Mouse (Mus musculus) midbrain, postnatal 0 days (tissue): ENCODE data around the gene Slc25a44. TPM values are rescaled to one million over a fixed set of nuclear protein-coding genes. Genes with fewer than 3 reads are reported as not detected.

Experiments used
- ATAC-seq: fragments of 200-750 bp; cut with Nextera tagmentation; 2 replicates; pipeline ENCODE4 v1.8.0; 2017; ENCODE audit warnings: moderate number of reproducible peaks, mild to moderate bottlenecking, moderate TSS enrichment, moderate library complexity; ENCODE audit not compliant: low FRiP score
- DNase-seq: peaks from one replicate; pipeline ENCODE4 v3.0.0-alpha.2; 2015; ENCODE audit warnings: low spot score
- H3K27ac ChIP-seq: fragments of 300-500 bp; sonication (generic); 2 replicates; pipeline ENCODE4 v1.5.1; 2014; ENCODE audit warnings: low read depth, mild to moderate bottlenecking, low read length, mixed read lengths
- H3K27me3 ChIP-seq: fragments of 300-500 bp; sonication (generic); 2 replicates; pipeline ENCODE4 v1.6.1; 2014; ENCODE audit warnings: low read length, control low read depth, mixed read lengths; ENCODE audit not compliant: insufficient read depth
- H3K36me3 ChIP-seq: fragments of 300-500 bp; sonication (generic); 2 replicates; pipeline ENCODE4 v1.6.1; 2014; ENCODE audit warnings: low read length, control low read depth, mixed read lengths; ENCODE audit not compliant: insufficient read depth
- H3K4me1 ChIP-seq: fragments of 300-500 bp; sonication (generic); 2 replicates; pipeline ENCODE4 v1.6.1; 2014; ENCODE audit warnings: mild to moderate bottlenecking, control low read depth, antibody characterized with exemption, low read length, mixed read lengths; ENCODE audit not compliant: insufficient read depth
- H3K4me2 ChIP-seq: fragments of 300-500 bp; sonication (generic); 2 replicates; pipeline ENCODE4 v1.6.1; 2014; ENCODE audit warnings: low read depth, mild to moderate bottlenecking, low read length, mixed read lengths; ENCODE audit not compliant: poor library complexity, severe bottlenecking
- H3K4me3 ChIP-seq: fragments of 300-500 bp; sonication (generic); 2 replicates; pipeline ENCODE4 v1.5.1; 2014; ENCODE audit warnings: low read depth, mild to moderate bottlenecking, low read length, moderate library complexity
- H3K9ac ChIP-seq: fragments of 300-500 bp; sonication (generic); replicated peaks from 2 replicates; pipeline ENCODE4 v1.6.1; 2014; ENCODE audit warnings: mild to moderate bottlenecking, low read length, moderate library complexity, mixed read lengths; ENCODE audit not compliant: poor library complexity, severe bottlenecking
- H3K9me3 ChIP-seq: fragments of 300-500 bp; sonication (generic); 2 replicates; pipeline ENCODE4 v1.6.1; 2016; ENCODE audit warnings: low read length, control low read depth
- CTCF ChIP-seq: IDR thresholded peaks from 2 replicates; pipeline ENCODE4 v1.5.1; 2016; ENCODE audit warnings: antibody characterized with exemption, mild to moderate bottlenecking
- WGBS: fragments of 180-500 bp; shearing (Covaris S2); extraction: QIAGEN DNeasy Blood & Tissue Kit; methylation state at CpG from one replicate; pipeline ENCODE4 v1.1.7; 2014; 5-methylcytosine and 5-hydroxymethylcytosine counted together
- polyA plus RNA-seq: library from polyadenylated mRNA; unstranded; fragments of >200 nt; fragmentation: Nextera tagmentation; extraction: Ambion mirVana; gene quantifications from 2 replicates; pipeline ENCODE4 v1.2.1, GENCODE M21; 2015
- total RNA-seq: library from RNA; depleted of rRNA; stranded (reverse); fragments of >200 nt; gene quantifications from 2 replicates; pipeline ENCODE4 v1.2.3, GENCODE M21; 2014

The Slc25a44 gene
- total and polyA plus RNA-seq, 2 experiments from 2014 or later = 35.9 to 63.8 TPM

DNA sequence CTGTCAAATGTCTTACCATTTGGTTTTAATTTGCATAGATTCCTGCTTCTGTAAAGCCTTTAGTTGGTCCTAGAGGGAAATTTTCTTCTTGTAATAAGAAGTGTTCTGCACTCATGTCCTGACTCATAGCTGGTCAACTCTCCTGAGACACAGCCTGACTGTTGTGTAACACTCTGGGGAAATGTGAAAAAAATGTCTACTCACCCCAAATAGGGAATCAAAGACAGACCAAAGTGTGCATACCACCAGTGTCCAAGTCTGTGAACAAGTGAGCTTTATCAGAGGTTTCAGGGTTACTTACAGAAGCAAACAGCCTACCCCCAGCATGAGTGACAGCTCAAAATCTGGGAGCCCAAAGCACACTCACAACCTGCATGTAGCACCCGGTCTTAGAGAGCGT, 40.2 kb upstream of the Slc25a44 start:
- H3K4me3 ChIP-seq = no peak overlapping the region
- H3K4me2 ChIP-seq = no peak overlapping the region
- H3K9ac ChIP-seq = no peak overlapping the region
- no peak for ATAC-seq
- H3K27ac ChIP-seq = no peak overlapping the region
- H3K36me3 ChIP-seq = no peaks in the 10 kb centered on the region
- no peaks in the 10 kb centered on the region for H3K9me3 ChIP-seq
- WGBS = 89% methylated on average over 2 of the region's 2 CpGs
- H3K27me3 ChIP-seq = no peaks in the 10 kb centered on the region
- DNase-seq = no peak
- TF ChIP-seq CTCF = no peak
- H3K4me1 ChIP-seq = no peaks in the 10 kb centered on the region

- ATAC-seq (no peak), DNase-seq (no peak)
- Histone ChIP-seq H3K36me3 (no peaks in the 10 kb centered on the region), H3K27me3 (no peaks in the 10 kb centered on the region), H3K9ac (no peak overlapping the region), H3K4me1 (no peaks in the 10 kb centered on the region), H3K4me2 (no peak overlapping the region), H3K9me3 (no peaks in the 10 kb centered on the region), H3K4me3 (no peak overlapping the region), H3K27ac (no peak overlapping the region)
- no peak for TF ChIP-seq CTCF
- WGBS = 50% methylated on average over 3 of the region's 3 CpGs
Observed at GRCm38 (mm10) chr3:88464425-88464824, 39.5 kb upstream of the Slc25a44 start.

DNA sequence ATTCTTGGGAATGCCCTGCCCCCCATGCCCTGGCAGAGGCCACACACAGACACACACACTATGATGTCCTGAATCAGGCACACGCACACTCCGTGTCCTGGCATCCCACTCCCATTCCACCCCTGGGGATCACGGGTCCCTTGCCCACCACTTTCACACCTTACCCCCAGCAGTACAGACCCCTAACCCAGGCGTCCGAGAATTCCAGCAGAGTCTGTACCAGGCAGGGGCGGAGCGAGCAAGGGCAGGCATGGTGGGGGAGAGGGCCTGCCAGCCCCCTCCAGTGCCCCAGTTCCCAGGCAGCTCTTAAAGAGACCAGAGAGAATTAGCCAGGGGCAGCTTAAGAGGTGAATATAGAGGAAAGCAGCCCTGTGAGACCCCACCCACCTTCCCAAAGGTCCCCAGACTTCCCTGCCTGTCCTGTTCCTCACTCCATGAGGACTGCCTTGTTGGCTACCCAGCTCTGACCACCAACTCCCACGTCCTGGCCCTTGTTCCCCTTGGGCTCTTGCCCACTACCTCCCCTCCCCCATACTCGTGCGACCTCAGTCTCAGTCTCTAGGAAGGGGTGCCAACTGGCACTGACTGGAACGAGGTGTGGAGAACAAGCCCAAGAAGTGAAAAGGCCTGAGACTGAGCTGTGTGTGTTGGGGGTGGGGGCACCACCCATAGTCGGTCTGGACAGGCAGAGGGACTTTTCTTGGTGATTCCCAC, 36.2 kb upstream of the Slc25a44 start, which contains the start of gene Sema4a:
TSS of gene Sema4a (minus strand) at position 200 of the 714 bp plus-strand sequence.
- no peak within 1 kb of the TSS for H3K9ac ChIP-seq
- ATAC-seq = peak; percentile 38
- no peaks in the 10 kb centered on the region for H3K27me3 ChIP-seq
- no peak within 1 kb of the TSS for H3K4me3 ChIP-seq
- DNase-seq = peak; percentile 76
- WGBS = 39% methylated on average over 12 of the region's 12 CpGs
- no peak within 1 kb of the TSS for H3K4me2 ChIP-seq
- H3K36me3 ChIP-seq = no peaks in the 10 kb centered on the region
- TF ChIP-seq CTCF = no peak
- no peaks in the 10 kb centered on the region for H3K9me3 ChIP-seq
- peaks cover 12% of the 10 kb centered on the region for H3K4me1 ChIP-seq
- peak within 1 kb of the TSS; percentile 51 for H3K27ac ChIP-seq

DNA sequence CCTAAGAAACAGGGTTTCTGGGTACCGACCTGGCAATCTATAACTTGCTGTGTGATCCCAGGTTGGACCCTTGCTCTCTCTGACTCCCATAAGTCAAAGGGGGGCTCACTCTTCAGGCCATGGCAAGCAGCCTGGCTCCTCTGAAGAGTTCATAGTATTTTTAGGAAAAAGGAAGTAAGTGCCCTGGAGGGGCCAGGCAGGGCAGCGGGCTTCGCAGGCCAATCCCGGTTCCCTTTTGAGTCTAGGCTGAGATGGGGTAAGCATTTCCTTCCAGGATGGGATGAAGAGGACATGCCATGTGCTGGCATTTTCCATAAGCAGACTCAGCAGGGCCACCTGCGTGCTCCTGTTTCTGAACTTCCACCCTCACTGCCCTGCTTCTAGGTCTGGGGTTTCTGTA, 35.1 kb upstream of the Slc25a44 start:
- H3K4me3 ChIP-seq = no peak overlapping the region
- ATAC-seq = no peak
- H3K4me2 ChIP-seq = no peak overlapping the region
- WGBS = 81% methylated on average over 5 of the region's 5 CpGs
- no peaks in the 10 kb centered on the region for H3K27me3 ChIP-seq
- TF ChIP-seq CTCF = no peak
- no peak for DNase-seq
- H3K9ac ChIP-seq = no peak overlapping the region
- peak overlapping the region; percentile 13; the same call in 1 of the 2 replicates for H3K27ac ChIP-seq
- H3K36me3 ChIP-seq = no peaks in the 10 kb centered on the region
- peaks cover 12% of the 10 kb centered on the region for H3K4me1 ChIP-seq
- H3K9me3 ChIP-seq = no peaks in the 10 kb centered on the region

DNA sequence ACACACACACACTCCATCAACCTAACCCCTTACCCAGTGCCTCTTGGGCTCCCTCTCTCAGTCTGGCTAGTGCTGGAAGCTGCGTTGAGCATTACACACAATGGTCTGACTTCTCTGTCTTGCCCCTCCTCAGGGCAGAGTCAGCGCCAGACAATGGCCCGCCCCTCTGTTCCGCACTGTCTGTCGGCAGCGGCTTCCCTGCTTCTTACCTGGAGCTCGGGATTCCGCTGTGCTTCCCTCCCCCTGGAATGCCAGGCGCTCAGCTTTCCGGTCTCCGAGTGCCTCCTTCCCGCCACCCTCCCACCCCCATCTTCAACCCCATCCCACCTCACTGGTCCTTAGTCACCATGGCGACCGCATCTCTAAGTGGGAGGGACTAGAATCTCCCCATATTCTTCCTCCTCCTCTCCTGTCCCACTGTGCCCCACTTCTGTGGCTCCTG, 33.9 kb upstream of the Slc25a44 start:
- Histone ChIP-seq H3K9me3 (no peaks in the 10 kb centered on the region), H3K4me2 (peak overlapping the region; percentile 78), H3K9ac (peak overlapping the region; percentile 42), H3K36me3 (peaks cover 6% of the 10 kb centered on the region), H3K4me1 (peaks cover 12% of the 10 kb centered on the region), H3K4me3 (peak overlapping the region; percentile 52), H3K27ac (peak overlapping the region; percentile 79), H3K27me3 (no peaks in the 10 kb centered on the region)
- 0% methylated on average over 14 of the region's 14 CpGs for WGBS
- TF ChIP-seq CTCF = peak; percentile 61
- DNase-seq = peak; percentile 67
- peak; percentile 75 for ATAC-seq

GRCm38 (mm10) chr3:88456746-88457532, 32.0 kb upstream of the Slc25a44 start:
- no peaks in the 10 kb centered on the region for H3K27me3 ChIP-seq
- H3K9ac ChIP-seq = peak overlapping the region; percentile 42
- H3K27ac ChIP-seq = peak overlapping the region; percentile 48; the same call in 1 of the 2 replicates
- DNase-seq (no peak), ATAC-seq (no peak)
- H3K36me3 ChIP-seq = peaks cover 23% of the 10 kb centered on the region
- peak overlapping the region; percentile 52 for H3K4me3 ChIP-seq
- H3K4me2 ChIP-seq = peak overlapping the region; percentile 78
- no peak for TF ChIP-seq CTCF
- WGBS = 70% methylated on average over 7 of the region's 7 CpGs
- H3K4me1 ChIP-seq = peaks cover 12% of the 10 kb centered on the region
- H3K9me3 ChIP-seq = no peaks in the 10 kb centered on the region
